Mouse (Mus musculus) left cerebral cortex, adult 11 months (tissue): ENCODE data around the gene Fbln1.

ENCODE experiments used
- DNase-seq: peaks from one replicate; pipeline ENCODE4 v3.0.0; 2022; ENCODE audit warnings: low spot score

Fbln1 gene

DNA sequence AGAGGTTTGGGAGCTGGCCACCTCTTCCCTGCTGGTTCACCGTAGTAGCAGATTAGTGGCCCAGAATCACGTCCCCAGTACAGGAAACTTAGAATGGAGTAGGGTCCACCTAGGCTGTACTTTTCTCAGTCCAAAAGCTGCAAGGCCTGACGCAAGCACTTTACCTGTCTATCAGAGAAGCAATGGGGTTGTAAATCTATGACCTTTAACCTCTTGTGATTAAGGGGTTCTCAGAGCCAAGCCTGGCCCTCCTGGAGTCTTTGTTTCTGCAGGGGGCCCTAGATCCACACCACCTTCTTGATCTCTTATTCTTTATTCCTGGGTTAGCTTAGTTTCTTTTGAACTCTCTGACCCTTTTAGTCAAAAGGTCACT is 940 bp downstream of the Fbln1 start:
- DNase-seq = no peak

DNA sequence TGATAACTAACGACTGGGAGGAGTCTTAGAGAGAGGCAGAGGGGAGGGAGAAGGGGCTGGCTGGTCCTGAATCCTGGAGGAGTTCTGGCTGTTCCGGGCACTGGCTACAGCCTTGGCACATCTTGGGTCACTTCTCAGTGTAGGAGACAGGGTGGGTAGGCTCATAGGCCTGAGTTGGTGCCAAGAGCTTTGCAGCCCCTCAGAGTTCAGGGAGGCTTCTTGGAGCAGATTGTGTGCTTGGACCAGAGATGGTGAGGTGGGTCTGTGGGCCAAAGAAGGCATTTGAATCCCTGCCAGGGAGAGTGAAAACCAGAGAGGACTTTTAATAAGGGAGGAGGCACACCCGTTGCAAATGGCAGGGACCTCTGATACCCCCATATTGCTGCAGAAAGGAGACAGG is 1.3 kb downstream of the Fbln1 start:
- DNase-seq = no peak

DNA sequence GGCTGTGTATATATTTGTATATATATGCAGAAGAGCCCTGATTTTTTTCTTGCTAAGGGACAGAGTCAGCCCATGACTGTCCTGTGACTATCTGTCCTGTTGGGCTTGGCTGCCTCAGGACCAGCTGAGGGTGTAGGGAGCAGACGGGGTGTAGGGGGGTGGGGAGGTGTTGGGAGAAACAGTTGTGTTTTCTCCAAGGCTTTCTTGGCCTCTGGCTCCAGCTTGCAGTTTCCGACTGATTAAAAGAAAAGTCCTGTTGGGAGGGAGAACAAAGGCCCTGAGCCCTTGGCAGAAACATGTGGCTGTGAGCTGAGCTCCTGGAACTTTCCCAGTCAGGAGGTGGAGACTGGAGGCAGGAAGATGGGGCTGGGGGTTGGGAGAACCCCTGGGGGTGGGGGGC is 2.0 kb downstream of the Fbln1 start:
- DNase-seq = peak; percentile 30

DNA sequence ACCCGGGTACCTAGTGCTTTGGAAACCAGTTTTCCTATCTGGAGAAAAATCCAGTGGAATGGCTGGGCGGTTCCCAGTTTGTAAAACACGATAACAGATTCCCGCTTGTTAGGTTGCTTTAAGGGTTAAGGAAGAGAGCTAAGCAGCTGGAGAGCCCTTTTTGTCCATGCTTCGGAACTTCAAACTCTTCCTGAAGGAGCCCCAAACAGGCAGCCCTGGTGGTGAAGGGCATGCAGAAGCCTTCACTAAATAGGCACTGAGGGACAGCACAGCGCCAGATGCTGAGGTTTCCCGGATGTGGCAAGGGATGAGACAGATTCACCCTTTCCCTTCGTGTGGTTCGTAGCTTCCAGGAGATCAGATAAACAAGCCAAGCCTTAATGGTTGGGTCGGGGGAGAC is 2.6 kb downstream of the Fbln1 start:
- DNase-seq = no peak

DNA sequence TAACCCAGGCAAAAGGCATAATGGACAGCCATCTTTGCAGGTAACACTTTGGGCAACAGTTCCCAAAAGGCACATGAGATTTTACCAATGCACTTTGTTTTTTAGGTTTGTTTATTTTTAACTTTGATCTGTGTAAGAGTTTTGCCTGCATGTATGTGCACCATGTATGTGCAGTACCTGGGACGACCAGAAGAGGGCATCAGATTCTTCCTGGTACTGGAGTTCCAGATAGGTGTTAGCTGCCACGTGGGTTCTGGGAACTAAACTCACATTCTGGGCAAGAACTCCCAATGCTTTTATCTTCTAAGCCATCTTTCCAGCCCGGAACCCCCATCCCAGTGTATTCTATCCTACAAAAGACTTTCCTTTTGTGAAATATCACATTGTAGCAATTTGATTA is 3.6 kb downstream of the Fbln1 start:
- no peak for DNase-seq

DNA sequence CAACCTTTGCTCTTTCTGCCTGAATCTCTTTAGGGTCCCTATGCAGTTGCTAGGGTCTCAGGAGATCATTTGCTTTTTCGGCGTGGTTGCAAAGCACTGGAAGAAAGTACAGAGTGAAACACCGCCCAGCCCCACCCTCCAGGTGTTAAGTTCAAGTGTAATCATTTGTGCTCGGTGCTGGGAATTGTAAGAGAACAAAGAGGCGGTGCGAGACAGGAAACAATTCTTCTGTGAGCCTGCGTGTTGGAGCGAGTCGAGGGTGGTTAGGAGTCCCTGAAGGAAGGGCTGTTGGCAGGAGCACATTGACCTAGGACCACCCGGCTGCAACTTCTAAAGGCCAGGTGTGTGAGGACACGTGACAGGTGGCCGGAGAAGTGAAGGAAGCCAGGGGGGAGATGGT is 4.9 kb downstream of the Fbln1 start:
- no peak for DNase-seq

DNA sequence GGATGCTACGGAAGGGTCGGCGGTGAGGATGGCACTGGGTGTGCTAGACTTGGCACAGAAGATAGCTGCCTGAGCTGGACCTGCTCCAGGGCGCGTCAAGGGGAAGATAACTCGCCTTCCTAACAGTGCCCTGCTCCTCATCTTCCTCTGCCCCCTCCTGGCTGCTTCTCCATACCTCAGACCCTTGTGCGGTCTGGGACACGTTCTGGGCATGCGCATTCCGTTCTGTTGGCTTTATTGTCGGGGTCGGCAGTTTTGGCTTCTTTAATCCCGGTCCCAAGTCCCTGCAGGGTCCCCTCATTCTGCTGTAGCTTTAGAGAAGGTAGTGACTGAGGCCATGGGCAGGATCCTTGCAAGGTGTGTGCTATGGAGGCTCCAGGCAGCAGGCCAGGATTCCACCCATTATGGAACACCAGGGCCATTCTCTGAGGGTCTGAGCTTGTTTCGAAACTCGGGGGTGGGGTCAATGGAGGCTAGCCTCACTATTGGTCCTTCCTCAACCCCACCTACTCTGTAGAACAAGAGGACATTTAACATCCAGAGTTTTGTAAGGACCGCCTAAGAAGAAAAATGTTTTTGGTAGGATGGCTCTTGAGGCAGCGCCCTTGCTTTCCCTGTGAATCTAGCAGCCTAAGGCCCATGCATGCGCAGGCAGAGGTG is 5.5 kb downstream of the Fbln1 start:
- no peak for DNase-seq

DNA sequence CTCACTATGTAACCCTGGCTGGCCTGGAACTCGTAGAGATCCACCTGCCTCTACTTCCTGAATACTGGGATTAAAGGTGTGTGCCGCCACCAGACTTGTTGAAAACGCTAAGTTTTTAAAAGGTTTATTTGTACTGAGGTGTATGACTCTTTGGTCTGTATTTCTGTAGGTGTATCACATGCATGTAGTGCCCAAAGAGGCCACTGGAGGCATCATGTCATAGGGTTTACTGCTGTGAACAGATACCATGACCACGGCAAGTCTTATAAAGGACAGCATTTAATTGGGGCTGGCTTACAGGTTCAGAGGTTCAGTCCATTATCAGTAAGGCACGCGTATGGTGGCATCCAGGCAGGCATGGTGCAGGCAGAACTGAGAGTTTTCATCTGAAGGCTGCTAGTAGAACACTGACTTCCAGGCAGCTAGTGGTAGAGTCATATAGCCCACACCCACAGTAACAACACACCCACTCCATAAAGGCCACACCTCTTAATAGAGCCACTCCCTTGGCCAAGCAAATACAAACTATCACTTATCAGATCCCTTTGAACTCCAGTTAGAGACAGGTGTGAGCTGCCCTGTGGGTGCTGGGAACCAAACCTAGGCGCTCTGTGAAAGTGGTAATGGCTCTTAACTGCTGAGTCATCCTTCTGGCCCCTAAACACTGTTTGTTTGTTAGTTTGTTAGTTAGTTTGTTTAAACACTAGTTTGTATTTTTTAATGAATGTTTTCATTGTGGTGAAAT is 10.5 kb downstream of the Fbln1 start:
- DNase-seq = no peak

DNA sequence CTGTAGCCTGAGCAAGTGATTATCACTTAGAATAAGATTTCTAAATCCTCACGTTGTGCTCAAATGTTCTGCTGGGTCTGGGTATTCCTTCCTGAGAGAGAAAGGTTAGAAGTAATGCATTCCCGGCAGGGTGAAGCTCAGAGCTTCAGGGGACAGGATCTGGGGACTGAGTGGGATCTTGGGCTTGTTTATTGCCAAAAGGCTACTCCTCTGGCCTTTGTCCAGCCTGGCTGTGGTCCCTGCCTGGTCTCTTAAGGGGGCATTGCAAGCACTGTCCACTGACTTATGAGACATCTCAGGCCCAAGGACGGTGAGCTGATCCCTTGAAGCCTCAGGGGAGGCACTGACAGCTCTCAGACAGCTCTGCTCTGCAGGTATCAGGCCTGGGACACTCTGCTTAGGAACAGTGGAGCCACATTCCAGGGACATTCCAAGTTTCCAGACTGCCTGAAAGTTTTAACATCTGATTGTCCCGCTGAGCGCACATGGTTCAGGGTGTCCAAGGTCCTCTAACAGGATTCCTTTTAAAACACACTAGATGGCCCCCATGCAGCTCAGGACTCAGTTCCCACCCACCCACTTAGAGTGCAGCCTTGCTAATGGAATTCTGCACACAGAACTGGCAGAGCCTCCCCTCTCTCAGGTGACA is 13.0 kb downstream of the Fbln1 start:
- no peak for DNase-seq

DNA sequence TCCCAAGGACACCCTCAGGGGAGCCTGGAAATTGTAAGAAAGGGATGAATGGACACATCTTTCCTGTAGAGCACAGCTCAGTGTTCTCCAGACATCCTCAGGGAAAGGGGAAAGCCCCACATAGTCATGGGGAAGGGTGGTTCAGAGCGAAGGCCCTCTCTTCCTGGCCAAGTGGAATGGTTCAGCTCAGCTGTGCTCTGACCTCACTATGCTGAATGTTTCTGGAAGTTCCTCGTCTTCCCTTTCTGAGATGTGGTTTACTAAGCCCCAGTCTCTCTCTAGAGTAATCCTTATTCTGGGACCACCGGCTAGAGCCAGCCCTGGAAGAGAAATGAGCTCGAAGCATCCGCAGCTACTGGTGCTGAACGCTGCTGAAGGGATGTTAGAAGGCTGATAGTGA is 14.6 kb downstream of the Fbln1 start:
- DNase-seq = no peak

DNA sequence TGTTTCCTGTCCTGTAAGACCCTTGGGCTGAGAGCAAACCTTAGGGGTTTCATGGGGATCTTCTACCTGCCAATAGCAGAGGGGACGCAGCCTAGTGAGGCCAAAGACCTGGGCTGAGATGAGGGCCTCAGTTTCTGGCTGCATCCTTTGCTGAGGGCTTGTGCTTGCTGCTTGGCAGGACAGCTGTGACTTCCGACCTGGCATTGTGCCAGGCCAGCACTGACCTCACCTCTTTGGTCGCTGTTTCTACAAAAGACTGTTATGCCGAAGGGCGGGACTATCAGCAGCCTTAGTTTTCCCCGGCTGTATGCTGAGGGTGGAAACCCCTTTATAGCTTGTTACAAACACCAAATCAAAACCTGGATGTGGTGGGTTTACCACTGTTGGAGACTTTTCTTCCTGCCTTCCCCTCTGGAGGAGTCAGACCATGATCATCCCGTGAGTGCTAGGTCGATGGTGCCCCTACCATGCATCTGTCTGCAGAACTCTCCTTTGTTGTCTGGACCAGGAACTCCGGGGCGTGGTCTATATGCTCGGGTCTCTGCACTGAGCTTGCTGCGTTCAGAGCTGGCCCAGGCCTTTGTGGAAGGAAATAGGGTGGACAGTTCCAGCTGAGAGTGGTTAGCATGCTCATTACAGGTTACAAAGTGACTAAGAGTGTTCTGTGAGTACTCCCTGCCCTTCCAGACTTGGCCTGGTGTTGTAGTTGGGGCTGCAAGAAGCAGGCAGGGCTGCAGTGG is 15.5 kb downstream of the Fbln1 start:
- DNase-seq = no peak

DNA sequence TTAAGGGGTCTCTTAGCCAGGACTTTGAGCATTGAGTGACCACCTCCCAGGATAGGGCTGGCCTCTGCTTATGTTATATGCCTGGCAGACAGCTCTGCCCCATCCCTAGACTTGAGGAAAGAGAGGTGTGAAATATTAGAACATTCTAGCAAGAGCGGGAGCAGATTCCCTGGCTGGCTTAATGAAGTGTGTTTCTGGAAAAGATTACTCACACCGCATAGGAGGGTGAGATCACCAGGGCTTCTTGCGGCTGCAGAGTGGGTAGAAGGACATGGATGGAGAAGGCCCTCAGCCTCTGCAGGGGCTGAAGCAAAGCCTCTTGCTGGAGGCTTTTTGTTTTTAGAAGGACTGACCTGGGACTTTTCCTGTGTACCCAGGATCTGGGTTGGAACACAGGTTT is 19.9 kb downstream of the Fbln1 start:
- no peak for DNase-seq

DNA sequence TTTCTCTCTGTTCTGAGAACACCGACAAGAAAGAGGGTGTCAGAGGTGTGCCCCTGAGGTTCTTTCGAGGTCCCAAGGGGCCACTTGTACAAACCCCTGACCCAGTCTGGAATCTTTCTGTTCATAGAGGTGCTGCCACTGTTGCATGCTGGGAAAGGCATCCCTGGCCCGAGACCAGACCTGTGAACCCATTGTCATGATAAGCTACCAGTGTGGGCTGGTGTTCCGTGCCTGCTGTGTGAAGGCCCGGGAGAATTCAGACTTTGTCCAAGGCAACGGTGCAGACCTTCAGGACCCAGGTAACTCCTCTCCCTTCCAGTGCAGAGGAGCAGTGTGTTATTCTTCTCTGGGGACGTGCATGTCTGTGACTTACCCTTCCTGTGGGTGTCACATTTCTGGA is 21.1 kb downstream of the Fbln1 start:
- DNase-seq = no peak

DNA sequence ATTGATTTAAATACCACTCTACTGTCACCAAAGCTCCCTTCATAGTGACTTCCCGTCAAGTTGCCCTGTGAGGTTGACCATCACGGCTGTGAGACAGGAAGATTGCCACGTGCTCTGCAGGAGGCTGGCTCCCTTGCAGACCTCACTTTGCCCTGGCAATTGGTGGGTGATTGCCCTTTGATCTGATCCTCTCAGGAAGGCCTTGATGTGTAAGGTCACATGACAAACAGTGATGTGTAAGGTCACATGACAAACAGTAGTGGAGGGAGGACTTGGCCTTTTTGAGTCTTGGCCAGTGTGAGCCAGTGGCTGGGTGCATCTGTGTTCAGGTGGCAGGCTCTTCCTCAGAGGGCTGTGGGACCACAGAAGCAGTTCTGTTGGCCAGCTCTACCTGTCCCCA is 22.8 kb downstream of the Fbln1 start:
- DNase-seq = no peak

DNA sequence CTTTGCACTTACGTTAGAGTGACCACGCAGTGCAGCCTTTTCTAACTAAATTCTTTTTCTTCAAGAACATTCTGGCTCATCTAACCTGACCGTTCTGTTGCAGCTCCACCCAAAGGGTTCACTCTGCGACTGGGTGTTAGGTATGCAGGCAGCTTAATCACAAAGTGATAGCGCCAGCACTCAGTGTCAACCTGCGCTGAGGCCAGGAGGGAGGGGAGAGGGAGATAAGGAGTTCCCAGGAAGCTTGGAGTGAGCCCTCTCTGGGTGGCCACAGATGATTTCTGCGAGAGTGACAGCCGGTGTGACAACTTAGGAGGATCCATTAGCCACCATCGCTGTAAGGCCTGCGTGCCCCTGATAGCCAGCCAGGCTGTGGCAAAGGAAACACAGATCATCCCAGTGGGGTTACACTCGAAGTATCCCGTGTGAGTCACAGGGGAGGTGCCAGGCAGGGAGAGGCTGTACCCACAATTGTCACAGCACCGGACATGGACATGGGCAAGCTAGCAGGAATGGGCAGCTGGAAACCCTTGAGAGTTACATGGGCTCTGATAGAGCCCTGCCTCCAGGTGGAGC is 24.3 kb downstream of the Fbln1 start:
- no peak for DNase-seq

DNA sequence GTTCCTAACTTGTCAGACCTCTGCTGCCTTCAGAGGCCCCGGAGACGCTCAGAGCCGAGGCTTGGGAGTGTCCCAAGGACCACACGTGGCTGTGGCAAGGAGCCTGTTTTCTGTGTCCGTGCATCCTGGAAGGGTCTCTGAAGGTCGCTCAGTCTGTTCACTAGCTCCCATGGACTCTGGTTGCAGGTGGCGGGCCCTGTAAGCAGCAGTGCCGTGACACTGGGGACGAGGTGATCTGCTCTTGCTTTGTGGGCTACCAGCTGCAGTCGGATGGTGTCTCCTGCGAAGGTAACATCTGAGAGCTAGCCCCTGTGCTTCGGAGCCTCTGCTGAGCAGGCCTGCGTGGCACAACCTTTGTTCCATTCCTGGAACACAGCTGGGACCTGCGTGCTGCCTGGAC is 24.9 kb downstream of the Fbln1 start:
- no peak for DNase-seq

DNA sequence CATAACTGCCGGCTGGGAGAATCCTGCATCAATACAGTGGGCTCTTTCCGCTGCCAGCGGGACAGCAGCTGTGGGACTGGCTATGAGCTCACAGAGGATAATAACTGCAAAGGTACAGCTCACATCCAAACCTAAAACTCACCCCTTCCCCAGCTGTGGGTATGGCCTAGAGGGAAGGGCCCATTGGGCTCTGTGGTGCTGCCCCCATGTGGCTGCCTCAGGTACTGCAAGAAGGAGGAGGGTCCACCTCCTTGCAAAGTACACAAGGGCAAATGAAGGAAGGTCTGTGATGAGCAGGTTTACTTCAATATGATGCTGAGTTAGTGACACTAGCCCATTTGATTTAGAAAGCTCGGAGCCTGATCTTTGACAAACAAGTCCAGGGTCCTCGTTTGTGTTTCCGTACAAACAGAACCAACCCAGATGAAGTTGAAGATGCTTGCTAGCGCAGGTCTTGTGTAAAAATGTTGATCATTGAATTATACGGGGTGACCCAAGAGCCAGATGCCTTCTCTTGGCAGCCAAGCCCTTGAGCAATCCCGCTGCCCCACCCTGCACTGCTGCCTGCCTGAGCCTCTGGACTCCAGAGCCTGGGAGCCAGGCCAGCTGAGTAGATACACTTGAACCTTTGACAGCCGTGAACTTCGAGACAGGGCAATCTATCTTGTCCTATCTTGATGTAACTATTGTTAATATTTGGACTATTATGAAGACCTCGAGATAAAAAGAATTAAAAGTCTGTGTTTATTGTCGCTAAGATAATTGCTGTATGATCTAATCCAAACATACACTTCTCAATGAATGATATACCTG is 25.9 kb downstream of the Fbln1 start:
- no peak for DNase-seq

DNA sequence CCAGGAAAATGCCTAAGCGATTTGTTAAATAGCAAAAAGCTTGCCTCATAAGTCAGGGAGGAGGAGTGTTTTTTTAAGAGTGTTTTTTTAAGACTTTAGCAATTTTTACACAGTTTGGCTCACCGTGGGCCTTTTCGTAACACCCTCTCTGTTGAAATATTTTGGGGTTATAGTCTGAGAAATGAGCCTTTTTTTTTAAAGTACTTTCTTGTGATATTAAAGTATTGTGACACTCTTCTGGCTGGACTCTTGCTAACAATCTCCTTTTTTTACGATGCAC is 26.4 kb downstream of the Fbln1 start:
- no peak for DNase-seq

DNA sequence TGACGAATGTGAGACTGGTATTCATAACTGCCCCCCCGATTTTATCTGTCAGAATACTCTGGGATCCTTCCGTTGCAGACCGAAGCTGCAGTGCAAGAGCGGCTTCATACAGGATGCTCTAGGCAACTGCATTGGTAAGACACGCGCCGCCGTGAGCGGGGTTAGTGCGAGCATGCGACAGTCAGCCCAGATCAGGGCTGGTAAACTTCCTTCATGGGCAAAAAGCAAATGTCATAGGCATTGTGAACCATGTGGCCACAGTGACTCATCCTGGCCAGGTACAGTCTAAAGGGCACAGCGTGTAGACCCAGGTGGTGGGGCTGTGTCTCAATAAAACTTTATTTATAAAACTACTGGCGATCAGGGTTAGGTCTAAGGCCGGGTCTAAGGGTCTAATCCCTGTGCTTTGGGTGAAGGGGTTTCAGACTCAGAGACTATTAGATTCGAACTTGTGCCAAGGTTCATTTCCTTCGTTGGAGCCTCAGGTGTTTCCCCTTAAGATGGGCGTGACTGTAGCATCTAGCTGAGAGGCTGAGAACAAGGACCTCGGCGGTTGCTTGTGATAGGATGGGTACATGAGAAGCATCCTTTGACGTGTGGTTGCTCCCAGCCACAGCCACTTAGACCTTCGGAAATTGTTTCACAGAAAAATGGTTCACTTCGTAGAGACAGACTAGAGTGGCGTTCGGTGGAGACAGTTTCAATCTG is 26.9 kb downstream of the Fbln1 start:
- DNase-seq = no peak

DNA sequence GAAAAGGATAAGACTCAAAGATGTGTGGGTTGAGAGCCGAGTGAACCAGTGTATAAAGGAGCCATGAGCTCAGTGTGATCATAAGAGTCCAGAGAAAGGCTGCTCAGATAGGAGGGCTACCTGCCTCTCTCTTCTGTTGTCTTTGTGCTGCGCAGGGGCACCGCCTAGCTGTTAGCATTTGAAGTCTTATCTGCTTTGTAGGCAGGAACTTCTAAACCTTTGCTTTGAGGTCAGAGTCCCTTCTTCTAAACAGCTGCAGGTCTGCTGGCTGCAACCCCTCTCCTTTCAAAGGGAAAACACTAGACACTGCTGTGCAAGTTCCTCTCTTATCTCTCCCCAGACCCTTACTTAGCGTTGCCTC is 27.5 kb downstream of the Fbln1 start:
- no peak for DNase-seq

DNA sequence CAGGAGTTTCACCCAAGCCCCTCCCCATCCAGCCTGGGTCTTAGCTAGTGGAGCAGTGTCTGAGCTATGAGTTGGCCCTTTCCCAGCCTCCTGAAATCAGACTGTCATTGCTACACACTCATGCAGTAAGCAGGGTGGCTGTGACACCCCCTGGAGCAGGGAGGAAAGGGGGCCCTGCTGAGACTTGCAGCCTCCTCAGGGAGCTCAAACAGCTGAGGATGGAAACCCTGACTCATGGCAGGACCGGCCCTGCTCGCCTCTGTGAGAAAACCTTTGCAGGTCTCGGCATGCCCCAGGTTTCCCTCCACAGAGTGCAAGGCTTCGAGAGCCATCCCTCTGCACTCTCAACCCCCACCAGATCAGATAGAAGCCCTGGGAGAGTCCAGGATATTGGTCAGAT is 27.9 kb downstream of the Fbln1 start:
- no peak for DNase-seq
